Mouse (Mus musculus): ENCODE measurements around the gene Olfr720.

The Olfr720 gene

GRCm38 (mm10) chr14:14186738-14187137, at the start of gene Olfr720:
Gene Olfr720 (minus strand): TSS chr14:14186838.
- in situ Hi-C loops (cut with MboI) = no loop called here

All from mature B cell (primary cell).